Comparison of ENCODE assay signal across 7 mouse cellular contexts in genomic region chr12:49106399-49107382, GRCm38 (mm10).
DNase-seq lines count a peak whose midpoint lies in the region; ATAC-seq and TF ChIP-seq lines count a peak whose summit lies in the region.

No protein-coding gene starts in this region.

- no peaks in the 10 kb centered on the region for H3K36me3 ChIP-seq in E14TG2a.4 (ENCODE audit: insufficient read depth, low read length)
- H3K36me3 ChIP-seq in forebrain, embryonic 15.5 days: no peaks in the 10 kb centered on the region
- H3K36me3 ChIP-seq in midbrain, embryonic 15.5 days (replicated peaks): no peaks in the 10 kb centered on the region

- DNase-seq in Muller cell, postnatal 12 days (ENCODE audit: inconsistent ontology term): peak; percentile 38
- DNase-seq in kidney, postnatal 14 days: peak; percentile 10
- DNase-seq in urinary bladder, adult 2 months (ENCODE audit: low spot score): no peak

- ATAC-seq in forebrain, embryonic 15.5 days (replicated peaks): peak; percentile 85
- peak; percentile 65 for ATAC-seq in midbrain, embryonic 15.5 days (replicated peaks)
- ATAC-seq in activated CD4-positive, CD25-positive, alpha-beta regulatory T cell, adult 4 months: no peak

- no peaks in the 10 kb centered on the region for H3K9me3 ChIP-seq in E14TG2a.4 (ENCODE audit: low read length)
- no peaks in the 10 kb centered on the region for H3K9me3 ChIP-seq in forebrain, embryonic 15.5 days
- H3K9me3 ChIP-seq in midbrain, embryonic 15.5 days: no peaks in the 10 kb centered on the region

- 56% methylated on average over 7 of the region's 7 CpGs for WGBS in forebrain, embryonic 15.5 days
- 46% methylated on average over 7 of the region's 7 CpGs for WGBS in midbrain, embryonic 15.5 days

- no peaks in the 10 kb centered on the region for H3K27me3 ChIP-seq in E14TG2a.4 (ENCODE audit: insufficient read depth, low read length)
- H3K27me3 ChIP-seq in forebrain, embryonic 15.5 days: no peaks in the 10 kb centered on the region
- no peaks in the 10 kb centered on the region for H3K27me3 ChIP-seq in midbrain, embryonic 15.5 days (replicated peaks)

- H3K4me1 ChIP-seq in E14TG2a.4 (replicated peaks; ENCODE audit: low read depth, low read length): no peaks in the 10 kb centered on the region
- no peaks in the 10 kb centered on the region for H3K4me1 ChIP-seq in forebrain, embryonic 15.5 days
- H3K4me1 ChIP-seq in midbrain, embryonic 15.5 days: peaks cover 10% of the 10 kb centered on the region

- H3K4me2 ChIP-seq in forebrain, embryonic 15.5 days (replicated peaks): no peak overlapping the region
- no peak overlapping the region for H3K4me2 ChIP-seq in midbrain, embryonic 15.5 days

- TF ChIP-seq CTCF in E14TG2a.4 (conservative IDR thresholded peaks at IDR 0.05; ENCODE audit: low read length): peak; percentile 76

- no peak overlapping the region for H3K9ac ChIP-seq in forebrain, embryonic 15.5 days (replicated peaks)
- no peak overlapping the region for H3K9ac ChIP-seq in midbrain, embryonic 15.5 days

- no peak overlapping the region for H3K27ac ChIP-seq in forebrain, embryonic 15.5 days (replicated peaks)
- peak overlapping the region; percentile 59 for H3K27ac ChIP-seq in midbrain, embryonic 15.5 days

- no peak overlapping the region for H3K4me3 ChIP-seq in E14TG2a.4 (replicated peaks; ENCODE audit: low read length)
- H3K4me3 ChIP-seq in forebrain, embryonic 15.5 days: no peak overlapping the region
- H3K4me3 ChIP-seq in midbrain, embryonic 15.5 days: no peak overlapping the region
